Mouse (Mus musculus): Measurements from ENCODE around the gene Slc38a6. TPM values are rescaled to one million over a fixed set of nuclear protein-coding genes. Genes with fewer than 3 reads are reported as not detected.

Slc38a6 gene
- total and polyA plus RNA-seq, 3 experiments, result 7.0 to 15.4 (median 10.2) TPM

DNA sequence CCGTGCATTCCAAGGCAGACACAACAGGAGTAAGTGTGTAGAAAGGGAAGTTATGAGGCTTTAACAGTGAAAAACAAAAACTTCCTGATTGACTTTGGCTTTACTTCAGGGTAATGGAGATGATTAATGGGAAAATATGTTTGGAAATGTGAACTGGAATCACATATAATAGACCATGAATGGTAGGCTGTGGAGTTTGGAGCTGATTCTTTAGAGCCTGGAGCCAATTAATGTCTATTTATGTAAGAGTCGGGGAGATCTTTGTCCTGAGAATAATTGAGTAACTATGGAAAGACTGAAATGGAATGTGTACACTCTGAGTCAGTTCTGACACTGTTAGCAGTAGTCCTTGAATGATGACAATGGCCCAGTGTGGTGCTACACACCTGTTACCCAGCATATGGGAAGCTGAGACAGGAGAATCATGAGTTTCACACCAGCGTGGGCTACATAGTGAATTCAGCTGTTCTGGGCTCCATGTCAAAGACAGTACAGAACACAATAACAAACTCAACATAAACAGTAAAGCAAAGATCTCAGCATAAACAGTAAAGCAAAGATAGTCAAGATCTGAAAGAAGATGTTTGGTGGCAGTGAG lies 21.1 kb upstream of the Slc38a6 start:
- dilution Hi-C loops (cut with MboI; ENCODE audit: extremely low pct_ligation_motif_present, extremely low pct_unique_long_range_greater_than_20kb, low sequenced_read_pairs), result no loop called here
- peaks cover 0 to 13% of the 10 kb centered on the region in 2 experiments for H3K36me3 ChIP-seq (replicated peaks in 1 of 2; ENCODE audit: control insufficient read depth in 1 of 2, insufficient read depth in 1 of 2, low read length in 1 of 2)
- H3K4me1 ChIP-seq (ENCODE audit: control insufficient read depth in 1 of 2, insufficient read depth in 2 of 2), result no peaks in the 10 kb centered on the region
- no peaks in the 10 kb centered on the region for H3K27me3 ChIP-seq (replicated peaks)
- in situ Hi-C loops (cut with MboI; ENCODE audit: low pct_ligation_motif_present, low pct_unique_long_range_greater_than_20kb, low sequenced_read_pairs), result no loop called here
- H3K79me2 ChIP-seq (replicated peaks; ENCODE audit: control insufficient read depth, extremely low read depth, insufficient read depth, poor library complexity, severe bottlenecking), result no peaks in the 10 kb centered on the region
- H3K27ac ChIP-seq (ENCODE audit: insufficient read depth, low read depth), result no peak overlapping the region
- no peak for DNase-seq (ENCODE audit: extremely low read depth)
- H3K4me2 ChIP-seq (ENCODE audit: insufficient read depth, low read depth, poor library complexity, severe bottlenecking), result no peak overlapping the region
- H3K4me3 ChIP-seq (replicated peaks in 1 of 3; ENCODE audit: low read depth in 2 of 3, low read length in 2 of 3, poor library complexity in 1 of 3), result no peak overlapping the region
- no peak overlapping the region for H3K9ac ChIP-seq (ENCODE audit: insufficient read depth, low read depth)
- H3K9me3 ChIP-seq (replicated peaks; ENCODE audit: low read length), result no peaks in the 10 kb centered on the region
- no peak for TF ChIP-seq ETS1 (conservative IDR thresholded peaks at IDR 0.05; ENCODE audit: low read depth, low read length)
- no peak for TF ChIP-seq ZMIZ1 (IDR thresholded peaks at IDR 0.05; ENCODE audit: low read depth, low read length)
- TF ChIP-seq BHLHE40 (IDR thresholded peaks at IDR 0.05; ENCODE audit: low read depth, low read length), result no peak
- TF ChIP-seq ZKSCAN1 (IDR thresholded peaks at IDR 0.05; ENCODE audit: borderline replicate concordance, low read depth, low read length), result no peak
- TF ChIP-seq ELF1 (IDR thresholded peaks at IDR 0.05; ENCODE audit: low read depth, low read length), result no peak
- no peak for TF ChIP-seq GABPA (IDR thresholded peaks at IDR 0.05; ENCODE audit: insufficient replicate concordance, low read depth, low read length)
- TF ChIP-seq USF2 (conservative IDR thresholded peaks at IDR 0.05; ENCODE audit: low read depth, low read length), result no peak
- no peak for TF ChIP-seq EP300 (IDR thresholded peaks at IDR 0.05; ENCODE audit: low read length)
- TF ChIP-seq KAT2A (IDR thresholded peaks at IDR 0.05; ENCODE audit: insufficient replicate concordance, low read length), result no peak
- no peak for TF ChIP-seq MYC (IDR thresholded peaks at IDR 0.05; ENCODE audit: low read depth, low read length)
- no peak for TF ChIP-seq CHD2 (IDR thresholded peaks at IDR 0.05; ENCODE audit: low read length)
- TF ChIP-seq HCFC1 (IDR thresholded peaks at IDR 0.05; ENCODE audit: low read depth, low read length), result no peak
- no peak for TF ChIP-seq USF1 (IDR thresholded peaks at IDR 0.05; ENCODE audit: low read depth, low read length)
- TF ChIP-seq RCOR1 (conservative IDR thresholded peaks at IDR 0.05; ENCODE audit: low read depth, low read length), result no peak
- TF ChIP-seq UBTF (IDR thresholded peaks at IDR 0.05; ENCODE audit: low read depth, low read length), result no peak
- no peak for TF ChIP-seq POLR2A (IDR thresholded peaks at IDR 0.05; ENCODE audit: low read depth, low read length)
- no peak for TF ChIP-seq E2F4 (IDR thresholded peaks at IDR 0.05; ENCODE audit: insufficient replicate concordance, low read depth, low read length)
- TF ChIP-seq JUND (conservative IDR thresholded peaks at IDR 0.05; ENCODE audit: low read depth, low read length), result no peak

DNA sequence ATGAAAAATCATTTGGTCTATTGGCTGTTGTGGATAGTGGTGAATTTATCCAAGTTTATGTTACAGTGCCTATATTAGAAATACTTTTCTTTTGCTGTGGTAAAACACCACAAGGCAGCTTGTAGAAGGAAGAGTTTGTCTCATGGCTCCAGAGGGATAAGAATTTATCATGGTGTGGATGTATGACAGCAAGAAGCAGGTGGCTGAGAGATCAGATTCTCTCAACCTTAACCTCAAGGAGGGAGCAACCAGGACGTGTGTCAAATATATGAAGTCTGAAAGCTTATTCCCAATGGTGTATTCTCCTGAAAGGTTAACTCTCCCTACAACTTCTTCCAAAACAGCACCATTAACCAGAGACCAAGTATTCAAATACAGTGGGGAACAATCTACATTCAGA lies 20.0 kb upstream of the Slc38a6 start:
- in situ Hi-C loops (cut with MboI; ENCODE audit: low pct_ligation_motif_present, low pct_unique_long_range_greater_than_20kb, low sequenced_read_pairs) (no loop called here), dilution Hi-C loops (cut with MboI; ENCODE audit: extremely low pct_ligation_motif_present, extremely low pct_unique_long_range_greater_than_20kb, low sequenced_read_pairs) (no loop called here)
- no peak for DNase-seq (ENCODE audit: extremely low read depth)
- TF ChIP-seq MAFK (IDR thresholded peaks at IDR 0.05; ENCODE audit: insufficient replicate concordance, low read length) (no peak), MAX (IDR thresholded peaks at IDR 0.05; ENCODE audit: low read length) (no peak), RAD21 (IDR thresholded peaks at IDR 0.05; ENCODE audit: low read depth, low read length) (no peak), CTCF (conservative IDR thresholded peaks at IDR 0.05 in 1 of 2, IDR thresholded peaks at IDR 0.05 in 1 of 2; ENCODE audit: low read depth in 2 of 2, low read length in 2 of 2) (no peak), NELFE (IDR thresholded peaks at IDR 0.05; ENCODE audit: low read depth, low read length) (no peak), MEF2A (IDR thresholded peaks at IDR 0.05; ENCODE audit: borderline replicate concordance, low read depth, low read length) (no peak), TCF12 (IDR thresholded peaks at IDR 0.05; ENCODE audit: low read depth, low read length) (no peak), KAT2A (IDR thresholded peaks at IDR 0.05; ENCODE audit: insufficient replicate concordance, low read length) (no peak), ZC3H11A (IDR thresholded peaks at IDR 0.05; ENCODE audit: low read depth, low read length) (no peak), ZMIZ1 (IDR thresholded peaks at IDR 0.05; ENCODE audit: low read depth, low read length) (no peak), JUND (conservative IDR thresholded peaks at IDR 0.05; ENCODE audit: low read depth, low read length) (no peak), IRF4 (IDR thresholded peaks at IDR 0.05; ENCODE audit: low read depth, low read length) (no peak), HCFC1 (IDR thresholded peaks at IDR 0.05; ENCODE audit: low read depth, low read length) (no peak), ELF1 (IDR thresholded peaks at IDR 0.05; ENCODE audit: low read depth, low read length) (no peak), USF2 (conservative IDR thresholded peaks at IDR 0.05; ENCODE audit: low read depth, low read length) (no peak), UBTF (IDR thresholded peaks at IDR 0.05; ENCODE audit: low read depth, low read length) (no peak), USF1 (IDR thresholded peaks at IDR 0.05; ENCODE audit: low read depth, low read length) (no peak)
- Histone ChIP-seq H3K4me3 (replicated peaks in 1 of 3; ENCODE audit: low read depth in 2 of 3, low read length in 2 of 3, poor library complexity in 1 of 3) (no peak overlapping the region), H3K4me1 (ENCODE audit: control insufficient read depth in 1 of 2, insufficient read depth in 2 of 2) (no peaks in the 10 kb centered on the region), H3K9ac (ENCODE audit: insufficient read depth, low read depth) (no peak overlapping the region), H3K36me3 (replicated peaks in 1 of 2; ENCODE audit: control insufficient read depth in 1 of 2, insufficient read depth in 1 of 2, low read length in 1 of 2) (peaks cover 0 to 14% of the 10 kb centered on the region in 2 experiments), H3K9me3 (replicated peaks; ENCODE audit: low read length) (no peaks in the 10 kb centered on the region), H3K79me2 (replicated peaks; ENCODE audit: control insufficient read depth, extremely low read depth, insufficient read depth, poor library complexity, severe bottlenecking) (no peaks in the 10 kb centered on the region), H3K4me2 (ENCODE audit: insufficient read depth, low read depth, poor library complexity, severe bottlenecking) (no peak overlapping the region), H3K27ac (ENCODE audit: insufficient read depth, low read depth) (no peak overlapping the region), H3K27me3 (replicated peaks) (no peaks in the 10 kb centered on the region)
